29 mouse cellular contexts compared by ENCODE assay signal in the genomic region with DNA sequence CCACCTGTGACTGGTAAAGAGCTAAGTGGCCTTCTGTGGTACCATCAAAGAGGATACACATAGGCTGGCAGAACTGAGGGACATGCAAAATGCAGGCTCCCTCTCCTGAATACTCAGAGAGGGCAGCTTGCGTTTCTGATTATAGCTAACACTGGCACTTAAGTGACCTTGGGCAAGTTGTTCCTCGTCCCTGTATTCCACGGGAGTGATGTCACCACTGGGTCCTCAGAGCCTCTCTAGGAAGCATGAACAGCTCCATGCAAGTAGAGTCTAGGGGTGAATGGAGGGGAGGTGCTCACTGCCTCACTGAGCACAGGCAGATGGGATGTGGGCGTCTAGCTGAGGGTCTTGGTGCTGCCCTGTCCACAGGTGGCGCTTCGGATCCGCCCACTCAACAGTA. TPM values are rescaled to one million over a fixed set of nuclear protein-coding genes. Genes with fewer than 3 reads are reported as not detected.
DNase-seq lines count a peak whose midpoint lies in the region; ATAC-seq and TF ChIP-seq lines count a peak whose summit lies in the region.
"Had no signal": no experiment of that assay in that cellular context is flagged by ENCODE, and none has a peak within 500 bp of the region (broad histone marks: within the 10 kb centered on the region; RNA-seq: fewer than 3 reads in every experiment).

No protein-coding gene starts in this region.

- 0 out of 2 replicates have a peak overlapping the region, but pooled peaks have one; percentile 22 for H3K27ac ChIP-seq in heart, embryonic 11.5 days (ENCODE audit: low read depth, low read length)
- H3K27ac ChIP-seq in heart, embryonic 16.5 days (ENCODE audit: low read length) = peak overlapping the region; percentile 0; the same call in 1 of the 2 replicates
- H3K27ac ChIP-seq in lung, postnatal 0 days (ENCODE audit: low read length) = no peak overlapping the region
- H3K27ac ChIP-seq: gastrocnemius, adult 2 months; hindbrain, embryonic 13.5 days; kidney, postnatal 0 days; liver, embryonic 15.5 days; midbrain, embryonic 15.5 days; stomach, embryonic 15.5 days had no signal

- H3K9me3 ChIP-seq in heart, embryonic 11.5 days (replicated peaks; ENCODE audit: control insufficient read depth, low read length) = no peaks in the 10 kb centered on the region
- no peaks in the 10 kb centered on the region for H3K9me3 ChIP-seq in heart, embryonic 16.5 days (replicated peaks; ENCODE audit: control insufficient read depth, low read length)
- H3K9me3 ChIP-seq in lung, postnatal 0 days (ENCODE audit: low read length) = no peaks in the 10 kb centered on the region
- H3K9me3 ChIP-seq: hindbrain, embryonic 13.5 days; liver, embryonic 15.5 days; midbrain, embryonic 15.5 days; stomach, embryonic 15.5 days had no signal

- ATAC-seq in heart, embryonic 11.5 days (replicated peaks; ENCODE audit: insufficient number of reproducible peaks, low FRiP score, low TSS enrichment) = no peak
- ATAC-seq in heart, embryonic 16.5 days (replicated peaks; ENCODE audit: extremely low read depth, insufficient read depth, low FRiP score) = 0 out of 2 replicates have a peak, but pooled peaks have one; percentile 34
- ATAC-seq in lung, postnatal 0 days = peak; percentile 56
- ATAC-seq: forebrain, embryonic 16.5 days; intestine, embryonic 16.5 days; midbrain, embryonic 15.5 days had no signal

- intact Hi-C loops in heart, postnatal 14 days (cut with DNase I) = no loop called here
- intact Hi-C loops in heart, postnatal 10 days (cut with DNase I) = no loop called here

- peaks cover 17% of the 10 kb centered on the region for H3K36me3 ChIP-seq in heart, embryonic 11.5 days (ENCODE audit: control insufficient read depth, insufficient read depth, low read length)
- peaks cover 31% of the 10 kb centered on the region for H3K36me3 ChIP-seq in heart, embryonic 16.5 days (ENCODE audit: control insufficient read depth, insufficient read depth)
- peaks cover 19% of the 10 kb centered on the region for H3K36me3 ChIP-seq in lung, postnatal 0 days (ENCODE audit: insufficient read depth, low read length)

- TF ChIP-seq EP300 in lung, postnatal 0 days (IDR thresholded peaks at IDR 0.05) = no peak

- no peak overlapping the region for H3K4me3 ChIP-seq in heart, embryonic 11.5 days (ENCODE audit: low read depth, low read length)
- H3K4me3 ChIP-seq in heart, embryonic 16.5 days (ENCODE audit: low read length) = no peak overlapping the region
- H3K4me3 ChIP-seq in lung, postnatal 0 days (ENCODE audit: low read depth, low read length) = no peak overlapping the region
- H3K4me3 ChIP-seq: erythroblast, embryonic 14.5 days; gastrocnemius, adult 2 months; hindbrain, embryonic 13.5 days; liver, embryonic 15.5 days; midbrain, embryonic 15.5 days; stomach, embryonic 15.5 days had no signal

- no peak overlapping the region for H3K9ac ChIP-seq in heart, embryonic 11.5 days (ENCODE audit: low read depth, low read length)
- no peak overlapping the region for H3K9ac ChIP-seq in heart, embryonic 16.5 days (ENCODE audit: low read length)
- no peak overlapping the region for H3K9ac ChIP-seq in lung, postnatal 0 days (replicated peaks; ENCODE audit: low read depth)
- H3K9ac ChIP-seq: hindbrain, embryonic 13.5 days; liver, embryonic 15.5 days; midbrain, embryonic 15.5 days; stomach, embryonic 15.5 days had no signal

- no peak for DNase-seq in heart, postnatal 14 days
- DNase-seq in heart, postnatal 10 days = no peak
- peak; percentile 23 for DNase-seq in lung, postnatal 0 days (ENCODE audit: low spot score)
- no peak for DNase-seq in lung, postnatal 36 days
- DNase-seq: adrenal gland, postnatal 25 days; B cell, adult 2 months; cerebellum, adult 2 months; cerebellum, postnatal 14 days; gastrocnemius, postnatal 36 days; heart, postnatal 36 days; kidney, adult 8-10 months; kidney, postnatal 4 days; layer of hippocampus, postnatal 36 days; left cerebral cortex, postnatal 4 days; right cerebral cortex, postnatal 25 days had no signal

- H3K4me1 ChIP-seq in heart, embryonic 11.5 days (ENCODE audit: control insufficient read depth, insufficient read depth, low read length) = peaks cover 7% of the 10 kb centered on the region; the same call in 1 of the 2 replicates
- peaks cover 5% of the 10 kb centered on the region for H3K4me1 ChIP-seq in heart, embryonic 16.5 days (ENCODE audit: control insufficient read depth, insufficient read depth, low read length)
- no peaks in the 10 kb centered on the region for H3K4me1 ChIP-seq in lung, postnatal 0 days (ENCODE audit: insufficient read depth, low read depth, low read length)
- H3K4me1 ChIP-seq: liver, embryonic 15.5 days; midbrain, embryonic 15.5 days had no signal

- H3K27me3 ChIP-seq in heart, embryonic 11.5 days (ENCODE audit: control insufficient read depth, insufficient read depth, low read length) = no peaks in the 10 kb centered on the region
- no peaks in the 10 kb centered on the region for H3K27me3 ChIP-seq in heart, embryonic 16.5 days (ENCODE audit: control insufficient read depth, insufficient read depth, low read length)
- H3K27me3 ChIP-seq in lung, postnatal 0 days (replicated peaks; ENCODE audit: insufficient read depth, low read length) = no peaks in the 10 kb centered on the region
- H3K27me3 ChIP-seq: hindbrain, embryonic 13.5 days; liver, embryonic 15.5 days; midbrain, embryonic 15.5 days; stomach, embryonic 15.5 days had no signal

- WGBS in heart, embryonic 11.5 days (ENCODE audit: insufficient replicate concordance) = 69% methylated on average over 7 of the region's 7 CpGs
- 64% methylated on average over 7 of the region's 7 CpGs for WGBS in heart, embryonic 16.5 days
- WGBS in lung, postnatal 0 days = 61% methylated on average over 7 of the region's 7 CpGs

- no peak overlapping the region for H3K4me2 ChIP-seq in heart, embryonic 11.5 days
- no peak overlapping the region for H3K4me2 ChIP-seq in heart, embryonic 16.5 days (ENCODE audit: low read depth, low read length)
- no peak overlapping the region for H3K4me2 ChIP-seq in lung, postnatal 0 days (replicated peaks; ENCODE audit: low read depth, low read length)
- H3K4me2 ChIP-seq: hindbrain, embryonic 13.5 days; liver, embryonic 15.5 days; midbrain, embryonic 15.5 days; stomach, embryonic 15.5 days had no signal

- TF ChIP-seq CTCF in lung, postnatal 0 days (IDR thresholded peaks at IDR 0.05) = no peak

RNA-seq across cellular contexts. Expression of a gene that starts 0.6 kb away (rescaled TPM):
- polyA plus RNA-seq in heart, embryonic 11.5 days (2014; fragmentation: Nextera tagmentation; extraction: Ambion mirVana) = not detected in 2 replicates
- not detected for total RNA-seq in heart, postnatal 14 days (2021)
- polyA plus RNA-seq in heart, embryonic 16.5 days (2015; fragmentation: Nextera tagmentation; extraction: Ambion mirVana) = not detected in 2 replicates
- not detected for total RNA-seq in heart, postnatal 10 days (2021)
- polyA plus RNA-seq in lung, postnatal 0 days (2015; fragmentation: Nextera tagmentation; extraction: Ambion mirVana) = not detected in 2 replicates
- total RNA-seq: gastrocnemius, adult 2 months; gastrocnemius, postnatal 36 days; heart, postnatal 36 days; layer of hippocampus, postnatal 36 days; left cerebral cortex, postnatal 4 days had no signal
- polyA plus RNA-seq: cerebellum, adult 2 months; erythroblast, embryonic 14.5 days; forebrain, embryonic 11.5 days; forebrain, embryonic 16.5 days; hindbrain, embryonic 13.5 days; intestine, embryonic 16.5 days; kidney, postnatal 0 days; liver, embryonic 15.5 days; lung, embryonic 16.5 days; midbrain, embryonic 15.5 days; neural tube, embryonic 11.5 days; stomach, embryonic 15.5 days had no signal

RNA-seq across cellular contexts. Expression of a gene that starts 26.9 kb away (rescaled TPM):
- polyA plus RNA-seq in heart, embryonic 11.5 days (2014; fragmentation: Nextera tagmentation; extraction: Ambion mirVana) = 114 and 122 TPM in 2 replicates
- total RNA-seq in heart, postnatal 14 days (2021) = 10 to 100 TPM; 86.5 to 88.7 TPM
- polyA plus RNA-seq in heart, embryonic 16.5 days (2015; fragmentation: Nextera tagmentation; extraction: Ambion mirVana) = 78.1 and 87.8 TPM in 2 replicates
- 100 to 1,000 TPM; 101 to 105 TPM for total RNA-seq in heart, postnatal 10 days (2021)
- 69.8 and 81.5 TPM in 2 replicates for polyA plus RNA-seq in lung, postnatal 0 days (2015; fragmentation: Nextera tagmentation; extraction: Ambion mirVana)

RNA-seq across cellular contexts. Expression of a gene that starts 57.0 kb away (rescaled TPM):
- polyA plus RNA-seq in heart, embryonic 11.5 days (2014; fragmentation: Nextera tagmentation; extraction: Ambion mirVana) = 8.8 and 9.8 TPM in 2 replicates
- total RNA-seq in heart, postnatal 14 days (2021) = 10 to 100 TPM; 14.6 to 16.2 TPM
- 16.4 and 17.9 TPM in 2 replicates for polyA plus RNA-seq in heart, embryonic 16.5 days (2015; fragmentation: Nextera tagmentation; extraction: Ambion mirVana)
- 10 to 100 TPM; 17.0 to 18.2 TPM for total RNA-seq in heart, postnatal 10 days (2021)
- 16.7 and 17.1 TPM in 2 replicates for polyA plus RNA-seq in lung, postnatal 0 days (2015; fragmentation: Nextera tagmentation; extraction: Ambion mirVana)

RNA-seq across cellular contexts. Expression of a gene that starts 59.3 kb away (rescaled TPM):
- 17.4 and 20.2 TPM in 2 replicates for polyA plus RNA-seq in heart, embryonic 11.5 days (2014; fragmentation: Nextera tagmentation; extraction: Ambion mirVana)
- 1 to 10 TPM; 6.7 to 6.8 TPM for total RNA-seq in heart, postnatal 14 days (2021)
- polyA plus RNA-seq in heart, embryonic 16.5 days (2015; fragmentation: Nextera tagmentation; extraction: Ambion mirVana) = 11.4 and 13.9 TPM in 2 replicates
- 1 to 10 TPM; 7.5 to 8.2 TPM for total RNA-seq in heart, postnatal 10 days (2021)
- 19.9 and 21.7 TPM in 2 replicates for polyA plus RNA-seq in lung, postnatal 0 days (2015; fragmentation: Nextera tagmentation; extraction: Ambion mirVana)
